Mouse (Mus musculus) forebrain, postnatal 0 days (tissue): Measurements from ENCODE around the gene Olfr572. TPM values are rescaled to one million over a fixed set of nuclear protein-coding genes. Genes with fewer than 3 reads are reported as not detected.

Source experiments
- ATAC-seq: fragments of 200-750 bp; cut with Nextera tagmentation; 2 replicates; pipeline ENCODE4 v1.8.0; 2017; ENCODE audit warnings: mild to moderate bottlenecking, moderate library complexity
- DNase-seq: peaks from one replicate; pipeline ENCODE4 v3.0.0-alpha.2; 2015
- H3K27ac ChIP-seq: fragments of 300-500 bp; sonication (generic); 2 replicates; pipeline ENCODE4 v1.5.1; 2014; ENCODE audit warnings: low read depth, mild to moderate bottlenecking, antibody characterized with exemption, low read length, moderate library complexity, mixed read lengths
- H3K27me3 ChIP-seq: fragments of 300-500 bp; sonication (generic); 2 replicates; pipeline ENCODE4 v1.6.1; 2014; ENCODE audit warnings: mild to moderate bottlenecking, low read length, mixed read lengths; ENCODE audit not compliant: insufficient read depth
- H3K36me3 ChIP-seq: fragments of 300-500 bp; sonication (generic); 2 replicates; pipeline ENCODE4 v1.6.1; 2014; ENCODE audit warnings: mild to moderate bottlenecking, moderate library complexity; ENCODE audit not compliant: insufficient read depth
- H3K4me1 ChIP-seq: fragments of 300-500 bp; sonication (generic); 2 replicates; pipeline ENCODE4 v1.6.1; 2014; ENCODE audit warnings: antibody characterized with exemption; ENCODE audit not compliant: insufficient read depth
- H3K4me2 ChIP-seq: fragments of 300-500 bp; sonication (generic); 2 replicates; pipeline ENCODE4 v1.6.1; 2014; ENCODE audit warnings: low read depth, mild to moderate bottlenecking, moderate library complexity
- H3K4me3 ChIP-seq: fragments of 300-500 bp; sonication (generic); 2 replicates; pipeline ENCODE4 v1.5.1; 2014; ENCODE audit warnings: low read depth, low read length, mixed read lengths
- H3K9ac ChIP-seq: fragments of 300-500 bp; sonication (generic); 2 replicates; pipeline ENCODE4 v1.6.1; 2014; ENCODE audit warnings: mild to moderate bottlenecking
- H3K9me3 ChIP-seq: fragments of 300-500 bp; sonication (generic); 2 replicates; pipeline ENCODE4 v1.6.1; 2016; ENCODE audit warnings: low read length
- CTCF ChIP-seq: sonication (generic); IDR thresholded peaks from 2 replicates; pipeline ENCODE4 v1.5.1; 2016; ENCODE audit warnings: antibody characterized with exemption, control low read depth, low read depth
- WGBS: fragments of 180-500 bp; shearing (Covaris S2); extraction: QIAGEN DNeasy Blood & Tissue Kit; methylation state at CpG from one replicate; pipeline ENCODE4 v1.1.7; 2014; 5-methylcytosine and 5-hydroxymethylcytosine counted together
- polyA plus RNA-seq: library from polyadenylated mRNA; unstranded; fragments of >200 nt; fragmentation: Nextera tagmentation; extraction: Ambion mirVana; gene quantifications from 2 replicates; pipeline ENCODE4 v1.2.1, GENCODE M21; 2015
- total RNA-seq: library from RNA; depleted of rRNA; stranded (reverse); fragments of >200 nt; gene quantifications from 2 replicates; pipeline ENCODE4 v1.2.3, GENCODE M21; 2014; rRNA removed

Olfr572 gene
- not detected in 2 replicates for total RNA-seq
- not detected in 2 replicates for polyA plus RNA-seq

DNA sequence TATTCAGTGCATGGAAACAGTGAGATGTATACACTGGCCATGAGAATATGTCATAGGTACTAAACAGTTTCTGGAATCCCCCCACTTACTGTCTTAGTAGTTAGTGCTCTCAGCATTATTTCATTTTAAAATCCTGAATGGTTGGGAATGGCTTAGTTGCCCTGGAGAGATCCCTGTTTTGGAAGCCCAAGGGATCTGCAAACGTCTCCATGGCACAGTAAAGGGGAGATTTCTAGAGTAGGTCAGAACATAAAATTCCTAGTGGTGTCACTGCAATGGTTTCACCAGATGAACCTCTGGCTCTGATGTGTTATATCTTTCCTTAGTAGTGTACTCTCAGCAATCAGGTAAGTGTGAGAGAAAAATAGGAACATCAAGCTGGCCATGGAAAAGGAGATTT lies at the start of gene Olfr572:
TSS of gene Olfr572 (plus strand) at position 301 of the 400 bp plus-strand sequence.
- Histone ChIP-seq H3K9me3 (no peaks in the 10 kb centered on the region), H3K4me3 (no peak within 1 kb of the TSS), H3K9ac (no peak within 1 kb of the TSS), H3K36me3 (no peaks in the 10 kb centered on the region), H3K27ac (no peak within 1 kb of the TSS), H3K4me2 (no peak within 1 kb of the TSS), H3K27me3 (no peaks in the 10 kb centered on the region), H3K4me1 (no peaks in the 10 kb centered on the region)
- no peak for ATAC-seq
- TF ChIP-seq CTCF, result no peak
- WGBS, result 61% methylated on average over 1 of the region's 1 CpGs
- no peak for DNase-seq

DNA sequence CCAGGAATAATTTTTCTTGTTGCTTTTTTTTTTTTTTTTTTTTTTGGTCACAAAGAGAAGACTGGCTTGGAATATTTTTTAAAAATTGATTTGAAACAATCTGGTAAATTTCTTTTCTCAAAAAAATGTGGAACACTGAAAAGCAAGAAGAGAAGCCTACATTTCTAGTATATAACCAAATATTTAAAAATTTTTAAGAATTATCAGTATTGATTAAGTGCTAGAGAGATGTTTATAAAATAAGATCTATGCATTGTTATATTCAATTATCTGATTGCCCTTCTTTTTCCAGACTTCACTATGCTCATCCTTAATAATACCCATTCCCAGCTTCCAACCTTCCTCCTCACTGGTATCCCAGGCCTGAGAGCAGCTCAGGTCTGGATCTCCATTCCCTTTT lies 47.4 kb upstream of the Olfr572 start, which contains the start of gene Olfr568:
TSS of gene Olfr568 (plus strand) at position 301 of the 400 bp plus-strand sequence.
- Histone ChIP-seq H3K27ac (no peak within 1 kb of the TSS), H3K36me3 (no peaks in the 10 kb centered on the region), H3K4me1 (no peaks in the 10 kb centered on the region), H3K27me3 (no peaks in the 10 kb centered on the region), H3K4me3 (no peak within 1 kb of the TSS), H3K9ac (no peak within 1 kb of the TSS), H3K4me2 (no peak within 1 kb of the TSS), H3K9me3 (no peaks in the 10 kb centered on the region)
- TF ChIP-seq CTCF, result no peak
- DNase-seq, result no peak
- ATAC-seq, result no peak

DNA sequence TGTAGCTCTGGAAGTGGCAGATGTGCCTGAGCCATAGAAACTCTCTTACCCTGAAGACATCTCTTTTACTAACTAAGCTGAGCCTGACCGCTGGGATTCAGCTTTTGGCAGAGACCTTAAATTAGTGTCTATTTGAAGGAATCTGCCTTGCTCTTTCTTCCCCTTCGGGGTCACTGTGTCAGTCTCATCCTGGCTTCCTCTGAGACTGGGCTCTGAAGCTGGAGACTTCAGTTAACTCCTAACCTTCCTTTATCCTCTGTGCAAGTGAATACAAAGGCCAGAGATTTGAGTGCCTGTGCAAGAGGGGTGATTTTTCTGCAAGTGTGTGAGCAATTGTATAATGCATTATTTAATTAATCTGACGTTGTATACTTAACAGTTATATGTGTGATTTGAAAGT lies 33.4 kb upstream of the Olfr572 start, which contains the start of gene Olfr569:
TSS of gene Olfr569 (minus strand) at position 101 of the 400 bp plus-strand sequence.
- H3K9ac ChIP-seq, result no peak within 1 kb of the TSS
- H3K4me1 ChIP-seq, result no peaks in the 10 kb centered on the region
- no peak within 1 kb of the TSS for H3K27ac ChIP-seq
- no peaks in the 10 kb centered on the region for H3K27me3 ChIP-seq
- WGBS, result 75% methylated on average over 3 of the region's 3 CpGs
- DNase-seq (no peak), ATAC-seq (no peak)
- no peak for TF ChIP-seq CTCF
- H3K4me3 ChIP-seq, result no peak within 1 kb of the TSS
- H3K36me3 ChIP-seq, result no peaks in the 10 kb centered on the region
- no peaks in the 10 kb centered on the region for H3K9me3 ChIP-seq
- no peak within 1 kb of the TSS for H3K4me2 ChIP-seq

DNA sequence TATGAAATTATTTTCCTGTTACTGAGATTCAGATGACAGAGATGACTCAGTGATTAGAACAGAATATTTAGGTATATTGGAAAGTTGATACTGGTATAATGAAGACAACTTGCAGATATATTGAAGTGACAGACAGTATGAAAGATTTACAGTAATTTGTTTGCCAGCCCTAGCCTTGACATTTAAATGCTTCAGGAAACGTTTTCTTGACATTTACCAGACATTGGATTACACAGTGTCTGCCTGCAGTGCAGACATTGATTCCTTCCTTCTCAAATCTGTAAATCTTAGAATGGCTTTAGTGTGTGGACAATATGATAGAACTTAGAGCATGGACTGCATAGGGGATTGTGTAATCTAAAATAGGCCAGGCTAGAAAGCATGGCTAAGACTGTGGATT lies 8.9 kb upstream of the Olfr572 start:
- H3K4me1 ChIP-seq, result no peaks in the 10 kb centered on the region
- DNase-seq (no peak), ATAC-seq (peak; percentile 48; the same call in 1 of the 2 replicates)
- H3K9ac ChIP-seq, result no peak overlapping the region
- H3K27ac ChIP-seq, result no peak overlapping the region
- no peaks in the 10 kb centered on the region for H3K9me3 ChIP-seq
- no peaks in the 10 kb centered on the region for H3K27me3 ChIP-seq
- TF ChIP-seq CTCF, result no peak
- H3K4me2 ChIP-seq, result no peak overlapping the region
- no peaks in the 10 kb centered on the region for H3K36me3 ChIP-seq
- no peak overlapping the region for H3K4me3 ChIP-seq
- 34% methylated on average over 1 of the region's 1 CpGs for WGBS

DNA sequence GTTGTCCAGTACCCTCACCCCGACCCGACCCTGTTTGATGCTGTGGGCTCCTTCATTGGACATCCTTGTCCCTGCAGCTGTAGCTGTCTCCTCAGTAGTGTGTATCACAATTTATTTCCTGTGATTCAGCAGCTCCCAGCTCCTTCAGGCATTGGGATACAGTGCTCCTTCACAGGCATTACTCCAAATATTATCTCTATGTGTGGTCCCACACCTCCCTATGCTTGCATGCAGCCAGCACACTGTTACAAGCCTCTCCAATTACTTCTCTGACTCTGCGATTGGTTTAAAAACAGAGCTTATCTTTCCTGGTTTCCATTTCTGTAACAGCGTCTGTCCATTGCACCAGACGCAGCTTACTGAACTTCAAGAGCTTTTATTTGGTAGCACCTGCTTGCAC lies 7.8 kb upstream of the Olfr572 start:
- Histone ChIP-seq H3K27ac (no peak overlapping the region), H3K36me3 (no peaks in the 10 kb centered on the region), H3K4me3 (no peak overlapping the region), H3K9ac (no peak overlapping the region), H3K9me3 (no peaks in the 10 kb centered on the region), H3K4me2 (no peak overlapping the region), H3K4me1 (no peaks in the 10 kb centered on the region), H3K27me3 (no peaks in the 10 kb centered on the region)
- DNase-seq, result no peak
- WGBS, result 80% methylated on average over 5 of the region's 5 CpGs
- peak; percentile 25; the same call in 1 of the 2 replicates for ATAC-seq
- no peak for TF ChIP-seq CTCF

DNA sequence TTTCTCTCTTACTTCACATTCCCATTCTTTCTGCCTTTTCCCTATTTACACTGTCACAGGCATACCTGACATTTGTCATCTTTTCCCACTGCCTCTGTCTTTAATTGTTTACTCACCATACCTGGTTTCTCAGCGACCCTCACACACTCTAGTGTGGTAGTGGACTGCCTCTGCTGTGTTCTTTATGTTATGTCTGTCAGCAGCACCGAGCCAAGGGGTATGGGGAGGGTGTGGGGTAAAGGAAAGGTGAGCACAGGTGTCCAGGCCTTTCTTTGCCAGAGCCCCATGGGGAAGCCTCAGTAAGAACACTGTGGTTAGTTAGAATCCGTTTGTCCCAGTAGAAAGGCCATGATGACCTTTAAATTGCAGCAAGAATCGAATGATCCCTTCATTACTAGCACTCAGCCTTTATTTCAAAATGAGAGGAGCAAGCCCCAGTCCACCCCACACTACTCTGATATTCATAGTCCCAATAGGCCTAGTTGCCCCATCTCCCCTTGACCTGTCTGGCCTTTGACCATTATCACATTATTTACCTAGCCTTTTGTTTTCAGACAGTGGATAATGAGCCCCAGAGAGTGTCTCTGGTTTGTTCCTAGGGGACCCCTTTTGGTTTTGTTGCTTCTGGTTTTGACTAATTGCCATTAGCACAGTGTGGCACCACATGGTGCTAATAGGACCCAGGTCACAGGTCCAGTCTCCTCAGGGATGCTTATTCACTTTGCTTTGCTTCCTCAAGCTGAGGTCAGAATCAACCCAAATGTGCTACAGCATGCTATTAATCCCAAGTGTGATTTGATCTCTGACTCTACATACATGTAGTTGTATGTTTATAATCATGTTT lies 7.0 kb upstream of the Olfr572 start, which contains the start of gene Olfr571:
TSS of gene Olfr571 (minus strand) at position 505 of the 844 bp plus-strand sequence.
- TF ChIP-seq CTCF, result no peak
- H3K27me3 ChIP-seq, result no peaks in the 10 kb centered on the region
- H3K27ac ChIP-seq, result no peak within 1 kb of the TSS
- no peak within 1 kb of the TSS for H3K9ac ChIP-seq
- DNase-seq (no peak), ATAC-seq (no peak)
- WGBS, result 66% methylated on average over 4 of the region's 4 CpGs
- no peak within 1 kb of the TSS for H3K4me2 ChIP-seq
- H3K4me1 ChIP-seq, result no peaks in the 10 kb centered on the region
- H3K9me3 ChIP-seq, result no peaks in the 10 kb centered on the region
- H3K4me3 ChIP-seq, result no peak within 1 kb of the TSS
- H3K36me3 ChIP-seq, result no peaks in the 10 kb centered on the region

DNA sequence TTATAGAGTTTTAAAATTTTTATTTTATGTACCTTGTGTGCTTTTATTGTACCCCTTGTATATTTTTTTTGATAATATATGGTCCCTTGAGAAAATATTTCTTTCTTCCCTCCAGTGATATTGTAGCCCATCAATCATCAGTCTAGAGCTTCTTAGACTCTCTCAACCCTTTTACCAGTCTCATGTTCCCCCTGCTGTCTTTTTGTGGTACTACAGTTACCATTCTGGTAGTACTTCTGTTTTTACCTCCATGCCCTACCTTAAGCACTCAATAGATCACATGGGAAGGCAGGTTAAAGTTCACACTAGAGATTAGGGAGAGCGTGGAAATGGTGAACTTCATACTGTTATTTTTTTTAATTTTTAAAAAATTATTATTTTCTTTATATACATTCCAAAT lies 4.6 kb upstream of the Olfr572 start:
- DNase-seq, result peak; percentile 76
- peak; percentile 74; the same call in 1 of the 2 replicates for ATAC-seq
- Histone ChIP-seq H3K4me3 (no peak overlapping the region), H3K4me1 (no peaks in the 10 kb centered on the region), H3K36me3 (no peaks in the 10 kb centered on the region), H3K9ac (no peak overlapping the region), H3K9me3 (no peaks in the 10 kb centered on the region), H3K27me3 (no peaks in the 10 kb centered on the region), H3K4me2 (no peak overlapping the region), H3K27ac (no peak overlapping the region)
- WGBS, result 8% methylated on average over 1 of the region's 1 CpGs
- peak; percentile 81 for TF ChIP-seq CTCF
